Mouse (Mus musculus): ENCODE data around the gene Slc39a11. TPM values are rescaled to one million over a fixed set of nuclear protein-coding genes. Genes with fewer than 3 reads are reported as not detected.

Gene Slc39a11
- total RNA-seq, 2 experiments from 2014 or later = 4.7 to 5.4 TPM

Other genes with a start within 250 kb of the Slc39a11 start
- not detected in 2 replicates for gene Sstr2, start 30.7 kb downstream of the Slc39a11 start, total RNA-seq (2015; ENCODE audit: low replicate concordance)
- gene Sstr2, start 30.7 kb downstream of the Slc39a11 start, total RNA-seq (2017; ENCODE audit: low replicate concordance) = not detected in 2 replicates
- 29.8 and 33.2 TPM in 2 replicates for gene Cog1, start 910 bp downstream of the Slc39a11 start, total RNA-seq (2015; ENCODE audit: low replicate concordance)
- gene Cog1, start 910 bp downstream of the Slc39a11 start, total RNA-seq (2017; ENCODE audit: low replicate concordance) = 30.3 and 38.8 TPM in 2 replicates
- 24.1 and 24.3 TPM in 2 replicates for gene Fam104a, start 34.1 kb upstream of the Slc39a11 start, total RNA-seq (2015; ENCODE audit: low replicate concordance)
- 21.4 and 35.7 TPM in 2 replicates for gene Fam104a, start 34.1 kb upstream of the Slc39a11 start, total RNA-seq (2017; ENCODE audit: low replicate concordance)
- gene D11Wsu47e, start 34.3 kb upstream of the Slc39a11 start, total RNA-seq (2015; ENCODE audit: low replicate concordance) = 10.1 TPM in 1 of 2 replicates, not detected in the other
- 3.8 and 9.0 TPM in 2 replicates for gene D11Wsu47e, start 34.3 kb upstream of the Slc39a11 start, total RNA-seq (2017; ENCODE audit: low replicate concordance)
- not detected in 2 replicates for gene Cpsf4l, start 59.9 kb upstream of the Slc39a11 start, total RNA-seq (2015; ENCODE audit: low replicate concordance)
- gene Cpsf4l, start 59.9 kb upstream of the Slc39a11 start, total RNA-seq (2017; ENCODE audit: low replicate concordance) = not detected in 2 replicates
- gene Cdc42ep4, start 101.8 kb upstream of the Slc39a11 start, total RNA-seq (2015; ENCODE audit: low replicate concordance) = 18.0 and 19.8 TPM in 2 replicates
- 31.3 and 33.8 TPM in 2 replicates for gene Cdc42ep4, start 101.8 kb upstream of the Slc39a11 start, total RNA-seq (2017; ENCODE audit: low replicate concordance)